5 mouse cellular contexts compared by ENCODE assay signal in genomic region chr6:8524717-8525116, GRCm38 (mm10).
"Had no signal": no experiment of that assay in that cellular context is flagged by ENCODE, and none has a peak within 500 bp of the region (broad histone marks: within the 10 kb centered on the region; RNA-seq: fewer than 3 reads in every experiment).

No protein-coding gene starts in this region.

- DNase-seq: kidney, adult 9 months; kidney, postnatal 36 days; left cerebral cortex, postnatal 4 days; lung, adult 18-20 months; thymus, postnatal 14 days had no signal
